ENCODE assay signal across 8 mouse cellular contexts in the genomic region with DNA sequence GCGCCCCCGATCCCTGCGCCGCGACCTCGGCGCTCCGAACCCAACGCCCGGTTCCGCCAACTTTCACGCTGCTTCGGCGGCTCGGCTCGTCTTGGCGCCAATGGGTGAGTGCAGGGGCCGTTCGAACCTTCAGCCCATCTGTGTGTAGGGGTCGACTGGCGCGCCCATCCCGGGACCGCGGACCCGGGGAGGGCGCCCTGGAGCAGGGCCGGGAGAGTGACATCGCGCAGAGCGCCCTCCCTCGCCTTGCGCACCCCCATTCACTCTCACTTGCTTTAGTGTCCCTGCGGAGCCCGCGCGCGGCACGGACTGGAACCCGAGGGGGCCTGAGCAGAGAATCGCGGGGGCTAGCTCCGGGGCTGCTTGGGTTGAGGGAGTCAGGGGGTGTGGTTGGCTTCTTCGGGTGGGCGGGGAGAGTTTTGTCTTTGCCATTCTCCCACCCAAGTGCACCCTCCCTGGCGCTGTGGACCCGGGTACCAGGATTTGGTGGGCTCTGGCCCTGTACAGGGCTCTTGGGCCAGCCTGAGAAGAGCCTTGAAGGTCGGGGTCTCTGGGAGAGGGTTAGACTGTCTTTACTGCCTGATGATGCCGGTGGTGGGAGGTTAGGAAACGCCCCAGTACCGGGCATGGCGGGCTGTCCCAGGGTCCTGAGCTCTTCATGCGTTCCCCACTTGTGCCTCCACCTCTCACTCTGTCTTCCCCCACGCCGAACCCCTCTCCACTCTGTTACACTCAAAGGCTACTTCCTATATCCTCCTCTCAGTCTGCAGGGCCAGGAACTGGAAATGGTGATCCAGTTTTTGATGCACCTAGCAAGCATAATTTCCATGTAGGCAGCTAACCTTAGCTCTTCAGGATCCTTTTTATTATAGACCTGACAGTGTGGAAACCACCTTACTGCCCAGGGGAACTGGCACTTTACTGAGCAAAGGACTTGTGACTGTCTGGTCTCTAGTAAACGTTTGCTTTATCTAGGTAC. TPM values are rescaled to one million over a fixed set of nuclear protein-coding genes. Genes with fewer than 3 reads are reported as not detected.
DNase-seq lines count a peak whose midpoint lies in the region; ATAC-seq lines count a peak whose summit lies in the region.

No protein-coding gene starts in this region.

- WGBS in forebrain, embryonic 13.5 days: 17% methylated on average over 35 of the region's 56 CpGs
- WGBS in midbrain, embryonic 16.5 days: 20% methylated on average over 42 of the region's 56 CpGs

- H3K9ac ChIP-seq in forebrain, embryonic 13.5 days: peak overlapping the region; percentile 76
- H3K9ac ChIP-seq in midbrain, embryonic 16.5 days (ENCODE audit: low read depth, low read length): peak overlapping the region; percentile 78

- H3K9me3 ChIP-seq in forebrain, embryonic 13.5 days (replicated peaks): no peaks in the 10 kb centered on the region
- no peaks in the 10 kb centered on the region for H3K9me3 ChIP-seq in midbrain, embryonic 16.5 days (replicated peaks; ENCODE audit: control insufficient read depth, low read length, poor library complexity, severe bottlenecking)

- H3K4me3 ChIP-seq in brown adipose tissue, adult 24 weeks (ENCODE audit: insufficient read depth, low read depth, low read length): peak overlapping the region; percentile 99
- peak overlapping the region; percentile 57 for H3K4me3 ChIP-seq in forebrain, embryonic 13.5 days
- H3K4me3 ChIP-seq in midbrain, embryonic 16.5 days (ENCODE audit: low read depth, low read length): peak overlapping the region; percentile 54

- H3K4me2 ChIP-seq in forebrain, embryonic 13.5 days: peak overlapping the region; percentile 61
- H3K4me2 ChIP-seq in midbrain, embryonic 16.5 days (ENCODE audit: low read length): peak overlapping the region; percentile 59

- peak; percentile 40 for DNase-seq in ovary, postnatal 36 days (ENCODE audit: low spot score)
- DNase-seq in ovary, adult 18-20 months (ENCODE audit: low spot score): no peak
- DNase-seq in induced T-regulatory cell, adult 2 months (ENCODE audit: low read depth): peak; percentile 41
- DNase-seq in liver: peak; percentile 44
- peak; percentile 48 for DNase-seq in testis, postnatal 10 days (ENCODE audit: low spot score)

- peak overlapping the region; percentile 84 for H3K27ac ChIP-seq in brown adipose tissue, adult 24 weeks (replicated peaks; ENCODE audit: low read depth, low read length)
- H3K27ac ChIP-seq in forebrain, embryonic 13.5 days: peak overlapping the region; percentile 63
- peak overlapping the region; percentile 56 for H3K27ac ChIP-seq in midbrain, embryonic 16.5 days (ENCODE audit: low read length)

- no peaks in the 10 kb centered on the region; the same call in 1 of the 2 replicates for H3K4me1 ChIP-seq in brown adipose tissue, adult 24 weeks (ENCODE audit: control insufficient read depth, insufficient read depth, insufficient read length, low read length)
- H3K4me1 ChIP-seq in forebrain, embryonic 13.5 days: no peaks in the 10 kb centered on the region
- H3K4me1 ChIP-seq in midbrain, embryonic 16.5 days (ENCODE audit: control insufficient read depth, insufficient read depth, low read length): no peaks in the 10 kb centered on the region; the same call in 1 of the 2 replicates

- no peaks in the 10 kb centered on the region; the same call in 1 of the 2 replicates for H3K27me3 ChIP-seq in forebrain, embryonic 13.5 days
- H3K27me3 ChIP-seq in midbrain, embryonic 16.5 days (ENCODE audit: control insufficient read depth, insufficient read depth, low read depth, low read length): no peaks in the 10 kb centered on the region; the same call in 1 of the 2 replicates

- no peaks in the 10 kb centered on the region for H3K36me3 ChIP-seq in forebrain, embryonic 13.5 days (ENCODE audit: poor library complexity, severe bottlenecking)
- H3K36me3 ChIP-seq in midbrain, embryonic 16.5 days (ENCODE audit: control insufficient read depth, insufficient read depth, low read length): no peaks in the 10 kb centered on the region

- ATAC-seq in forebrain, embryonic 13.5 days: peak; percentile 80
- ATAC-seq in midbrain, embryonic 16.5 days: peak; percentile 71

RNA-seq across cellular contexts. Expression of gene Sh3kbp1, which starts 0.8 kb away (rescaled TPM):
- polyA plus RNA-seq in brown adipose tissue, adult 24 weeks (2012; ENCODE audit: insufficient read depth, insufficient read length, missing spikeins): 90.3 and 99.4 TPM in 2 replicates
- 28.8 and 33.4 TPM in 2 replicates for polyA plus RNA-seq in forebrain, embryonic 13.5 days (2015; fragmentation: Nextera tagmentation; extraction: Ambion mirVana)
- 46.3 and 49.3 TPM in 2 replicates for polyA plus RNA-seq in midbrain, embryonic 16.5 days (2015; fragmentation: Nextera tagmentation; extraction: Ambion mirVana)
